Mouse (Mus musculus): ENCODE results near the gene Ano4. TPM values are rescaled to one million over a fixed set of nuclear protein-coding genes. Genes with fewer than 3 reads are reported as not detected.
A peak's percentile ranks its signal among the peaks of the same experiment; 100 is the strongest.

Gene Ano4
- total RNA-seq, 2 experiments from 2014 or later: 4.5 to 6.1 TPM

- intact Hi-C loops (cut with DNase I): no loop called here
Observed at GRCm38 (mm10) chr10:88970951-88971725, 373.4 kb downstream of the Ano4 start.

GRCm38 (mm10) chr10:88968586-88968985, 376.0 kb downstream of the Ano4 start:
- intact Hi-C loops (cut with DNase I): no loop called here
- DNase-seq: peak; percentile 15 to 53

More at GRCm38 (mm10) chr10:88970951-88971725, 373.4 kb downstream of the Ano4 start:
- peak; percentile 33 to 40 for DNase-seq

GRCm38 (mm10) chr10:88960791-88961190, 383.8 kb downstream of the Ano4 start:
- intact Hi-C loops (cut with DNase I): no loop called here
- DNase-seq: no peak

GRCm38 (mm10) chr10:88950297-88950653, 394.3 kb downstream of the Ano4 start:
- intact Hi-C loops (cut with DNase I): no loop called here
- no peak for DNase-seq

GRCm38 (mm10) chr10:88949649-88950296, 394.8 kb downstream of the Ano4 start:
- DNase-seq: no peak
- intact Hi-C loops (cut with DNase I): no loop called here

Other genes with a start within 250 kb of the Ano4 start
- 10 to 100 TPM; 12.9 to 14.6 TPM for gene Gas2l3, start 99.2 kb upstream of the Ano4 start, total RNA-seq (2021)
- gene Nr1h4, start 188.8 kb upstream of the Ano4 start, total RNA-seq (2021): 1 to 10 TPM in 1 of 2 experiments, under 1 TPM in 1; 0.72 to 1.1 TPM